Mouse (Mus musculus) ES-E14 (cell line): ENCODE measurements around the gene Hus1. TPM values are rescaled to one million over a fixed set of nuclear protein-coding genes. Genes with fewer than 3 reads are reported as not detected.

Experiments
- DNase-seq: peaks from one replicate; pipeline ENCODE4 v3.0.0-alpha.2; 2013; ENCODE audit warnings: low read depth, low spot score
- H3K27ac ChIP-seq: 2 replicates; pipeline ENCODE4 v1.5.1; 2012; ENCODE audit warnings: low read depth, mild to moderate bottlenecking, low read length, moderate library complexity, mixed read lengths; ENCODE audit not compliant: poor library complexity, insufficient read depth, severe bottlenecking
- H3K36me3 ChIP-seq: 2 replicates; pipeline ENCODE4 v1.6.1; 2012; ENCODE audit warnings: mild to moderate bottlenecking, low read length, moderate library complexity, mixed read lengths; ENCODE audit not compliant: control insufficient read depth, poor library complexity, insufficient read depth, severe bottlenecking
- H3K4me1 ChIP-seq, 2 experiments: fragments of 150-350 bp in 1 of 2; sonication (generic) in 1 of 2; 2 replicates each; pipeline ENCODE4 v1.6.1; 2012; ENCODE audit warnings: low read length in 2 of 2, mild to moderate bottlenecking in 1 of 2, mixed read lengths in 1 of 2; ENCODE audit not compliant: control insufficient read depth in 2 of 2, insufficient read depth in 2 of 2, poor library complexity in 1 of 2
- H3K4me3 ChIP-seq, 2 experiments: fragments of 150-350 bp in 1 of 2; sonication (generic) in 1 of 2; 2 replicates each; pipeline ENCODE4 v1.5.1; 2012; ENCODE audit warnings: low read length in 2 of 2, low read depth in 1 of 2, mild to moderate bottlenecking in 1 of 2, mixed read lengths in 1 of 2; ENCODE audit not compliant: insufficient read depth in 1 of 2, poor library complexity in 1 of 2, severe bottlenecking in 1 of 2
- H3K9ac ChIP-seq: 2 replicates; pipeline ENCODE4 v1.6.1; 2012; ENCODE audit warnings: low read depth, mild to moderate bottlenecking, low read length, mixed read lengths; ENCODE audit not compliant: poor library complexity, insufficient read depth, severe bottlenecking
- H3K9me3 ChIP-seq: fragments of 150-350 bp; sonication (generic); 2 replicates; pipeline ENCODE4 v1.6.1; 2012; ENCODE audit warnings: low read depth, mild to moderate bottlenecking, low read length; ENCODE audit not compliant: control insufficient read depth, insufficient read depth
- CHD2 ChIP-seq: IDR thresholded peaks from 2 replicates; pipeline ENCODE4 v1.6.1; 2014; ENCODE audit warnings: mild to moderate bottlenecking, low read depth, low read length, inconsistent platforms
- HCFC1 ChIP-seq: IDR thresholded peaks from 2 replicates; pipeline ENCODE4 v1.6.1; 2012; ENCODE audit warnings: low read length, inconsistent platforms, borderline replicate concordance; ENCODE audit not compliant: insufficient read depth
- MAFK ChIP-seq: IDR thresholded peaks from 2 replicates; pipeline ENCODE4 v1.6.1; 2014; ENCODE audit warnings: mild to moderate bottlenecking, low read depth, low read length, inconsistent platforms; ENCODE audit not compliant: insufficient read depth
- ZC3H11A ChIP-seq: IDR thresholded peaks from 2 replicates; pipeline ENCODE4 v1.6.1; 2012; ENCODE audit warnings: low read depth, mild to moderate bottlenecking, inconsistent platforms, low read length, borderline replicate concordance
- ZNF384 ChIP-seq: IDR thresholded peaks from 2 replicates; pipeline ENCODE4 v1.6.1; 2012; ENCODE audit warnings: low read depth, low read length, inconsistent platforms
- in situ Hi-C, 2 experiments: fragments of 600-800 bp; cut with MboI; formaldehyde crosslinking; loops; one replicate each; pipeline ENCODE4 v1.15.1; 2025; ENCODE audit warnings: low sequenced_read_pairs in 2 of 2, inconsistent platforms in 1 of 2; ENCODE audit not compliant: unreplicated experiment in 2 of 2
- total RNA-seq: library from RNA; depleted of rRNA; stranded (reverse); fragments of 300-350 nt; gene quantifications from 2 replicates; pipeline ENCODE4 v1.2.3, GENCODE M21; 2012; rRNA removed

The Hus1 gene
- total RNA-seq, 1 experiment = 27.4 TPM

- Histone ChIP-seq H3K4me3 (no peak overlapping the region), H3K27ac (no peak overlapping the region), H3K4me1 (no peaks in the 10 kb centered on the region), H3K9ac (no peak overlapping the region), H3K9me3 (no peaks in the 10 kb centered on the region), H3K36me3 (no peaks in the 10 kb centered on the region)
- TF ChIP-seq HCFC1 (no peak), ZC3H11A (peak; percentile 96)
- in situ Hi-C loops = loop anchor here (10.0 kb wide), 2 partner anchors 522 to 532 kb away; no protein-coding TSS in a partner anchor
- peak; percentile 53 for DNase-seq
These were observed 54.0 kb downstream of the Hus1 start for GRCm38 (mm10) chr11:8957023-8957422.

- Histone ChIP-seq H3K9me3 (no peaks in the 10 kb centered on the region), H3K9ac (no peak overlapping the region), H3K27ac (no peak overlapping the region), H3K4me1 (no peaks in the 10 kb centered on the region), H3K4me3 (no peak overlapping the region), H3K36me3 (no peaks in the 10 kb centered on the region)
- DNase-seq = peak; percentile 36
- in situ Hi-C loops = loop anchor here (10.0 kb wide), 2 partner anchors 521 to 531 kb away; no protein-coding TSS in a partner anchor
- TF ChIP-seq CHD2 (no peak), MAFK (no peak), HCFC1 (no peak), ZNF384 (no peak), ZC3H11A (peak; percentile 65; the same call in 1 of the 2 replicates)
These were observed 55.3 kb downstream of the Hus1 start for GRCm38 (mm10) chr11:8955678-8956077.

- in situ Hi-C loops = loop anchor here (10.0 kb wide), 3 partner anchors 515 to 535 kb away; no protein-coding TSS in a partner anchor
- Histone ChIP-seq H3K4me1 (no peaks in the 10 kb centered on the region), H3K9me3 (no peaks in the 10 kb centered on the region), H3K9ac (no peak overlapping the region), H3K4me3 (no peak overlapping the region), H3K27ac (no peak overlapping the region), H3K36me3 (no peaks in the 10 kb centered on the region)
- no peak for TF ChIP-seq ZNF384
- no peak for TF ChIP-seq CHD2
- no peak for TF ChIP-seq MAFK
- no peak for TF ChIP-seq HCFC1
- TF ChIP-seq ZC3H11A = no peak
- no peak for DNase-seq
These were observed 61.1 kb downstream of the Hus1 start for GRCm38 (mm10) chr11:8949765-8950430.

GRCm38 (mm10) chr11:8948871-8949270 lies 62.1 kb downstream of the Hus1 start:
- Histone ChIP-seq H3K36me3 (no peaks in the 10 kb centered on the region), H3K4me1 (no peaks in the 10 kb centered on the region), H3K9ac (no peak overlapping the region), H3K9me3 (no peaks in the 10 kb centered on the region), H3K27ac (no peak overlapping the region), H3K4me3 (no peak overlapping the region)
- DNase-seq = no peak
- TF ChIP-seq MAFK = no peak
- TF ChIP-seq CHD2 = no peak
- TF ChIP-seq HCFC1 = no peak
- no peak for TF ChIP-seq ZC3H11A
- no peak for TF ChIP-seq ZNF384
- in situ Hi-C loops = loop anchor here in 1 of 2 experiments (10.0 kb wide), 1 partner anchor 534 kb away; no protein-coding TSS in a partner anchor

- no peak overlapping the region for H3K9ac ChIP-seq
- no peak overlapping the region for H3K27ac ChIP-seq
- in situ Hi-C loops = loop anchor here in 1 of 2 experiments (10.0 kb wide), 1 partner anchor 529 kb away; no protein-coding TSS in a partner anchor
- no peak overlapping the region for H3K4me3 ChIP-seq
- no peak for TF ChIP-seq HCFC1
- no peak for TF ChIP-seq CHD2
- no peak for TF ChIP-seq ZNF384
- TF ChIP-seq ZC3H11A = no peak
- TF ChIP-seq MAFK = no peak
- DNase-seq = no peak
- H3K36me3 ChIP-seq = no peaks in the 10 kb centered on the region
- H3K4me1 ChIP-seq = no peaks in the 10 kb centered on the region
- H3K9me3 ChIP-seq = no peaks in the 10 kb centered on the region
These were observed 66.9 kb downstream of the Hus1 start for GRCm38 (mm10) chr11:8944114-8944513.

Other genes starting within 250 kb of the Hus1 start
- 0.32 and 0.58 TPM in 2 replicates for gene Pkd1l1, start 37.9 kb downstream of the Hus1 start, total RNA-seq
- gene Gm11992, start 37.4 kb upstream of the Hus1 start, total RNA-seq = 0.18 and 0.32 TPM in 2 replicates
- gene Sun3, start 37.8 kb upstream of the Hus1 start, total RNA-seq = not detected in 2 replicates
- 639 and 754 TPM in 2 replicates for gene Upp1, start 106.9 kb upstream of the Hus1 start, total RNA-seq
- 0.42 and 0.62 TPM in 2 replicates for gene Abca13, start 180.8 kb upstream of the Hus1 start, total RNA-seq